Comparison of ENCODE assay signal across 8 mouse cellular contexts in the genomic region with DNA sequence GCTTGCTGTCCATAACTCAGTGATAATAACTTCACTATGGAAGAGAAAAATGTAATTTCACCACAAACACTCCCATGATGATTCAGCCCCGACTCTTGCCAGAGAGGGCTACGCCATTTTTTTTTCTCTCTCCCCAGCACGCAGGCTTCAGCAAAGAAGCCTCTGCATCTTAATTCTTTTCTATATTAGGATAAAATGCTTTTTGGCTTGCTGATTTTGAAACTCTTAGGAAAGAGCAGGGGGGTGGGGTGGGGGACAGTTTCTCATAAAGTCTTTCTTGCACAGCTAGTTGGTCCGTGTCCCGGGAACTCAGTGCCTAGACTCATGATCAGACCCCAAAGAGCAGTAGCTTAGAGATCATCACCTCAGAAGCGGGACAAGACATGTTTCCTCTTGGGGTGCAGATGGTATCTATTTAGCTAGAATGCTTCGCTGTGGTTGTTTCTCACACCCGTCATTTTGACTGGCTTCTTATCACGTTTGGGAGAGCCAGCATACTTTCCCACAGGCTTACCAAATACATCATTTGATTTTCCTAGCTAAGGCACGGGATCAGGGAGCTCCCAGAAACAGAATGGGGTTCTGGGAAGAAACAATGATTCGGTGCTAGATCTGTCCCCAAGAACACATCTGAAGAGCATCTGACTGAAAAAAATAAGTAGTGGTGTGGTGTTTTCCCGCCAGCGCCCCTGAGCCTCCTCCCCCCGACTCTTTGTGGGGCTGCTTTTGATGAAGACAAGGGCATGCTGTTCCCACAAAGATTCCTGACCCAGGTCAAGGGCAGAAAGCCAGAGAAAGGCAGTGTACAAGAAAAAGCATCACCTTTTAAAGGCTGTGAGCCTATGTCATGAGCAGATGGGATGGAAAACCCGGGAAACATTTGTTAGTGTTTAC.
DNase-seq lines count a peak whose midpoint lies in the region; ATAC-seq lines count a peak whose summit lies in the region.

No protein-coding gene starts in this region.

- H3K9me3 ChIP-seq in heart, embryonic 12.5 days (replicated peaks) = no peaks in the 10 kb centered on the region

- H3K4me1 ChIP-seq in heart, embryonic 12.5 days (replicated peaks) = peaks cover 4% of the 10 kb centered on the region

- no peak overlapping the region for H3K4me3 ChIP-seq in heart, embryonic 12.5 days

- no peaks in the 10 kb centered on the region for H3K27me3 ChIP-seq in heart, embryonic 12.5 days (replicated peaks)

- peak; percentile 47 for ATAC-seq in frontal cortex, adult (ENCODE audit: low TSS enrichment)
- no peak for ATAC-seq in heart, embryonic 12.5 days (ENCODE audit: insufficient number of reproducible peaks, low FRiP score)

- H3K36me3 ChIP-seq in heart, embryonic 12.5 days = no peaks in the 10 kb centered on the region

- no peak overlapping the region for H3K9ac ChIP-seq in heart, embryonic 12.5 days

- 44% methylated on average over 15 of the region's 15 CpGs for WGBS in heart, embryonic 12.5 days

- no peak overlapping the region for H3K27ac ChIP-seq in heart, embryonic 12.5 days (ENCODE audit: poor library complexity, severe bottlenecking)

- no peak for DNase-seq in frontal cortex, postnatal 25 days (ENCODE audit: low spot score in 2 of 2)
- peak; percentile 81 for DNase-seq in 3T3-L1 (ENCODE audit: low read depth, low spot score)
- DNase-seq in lung, postnatal 10 days = peak; percentile 37
- peak; percentile 40 for DNase-seq in testis, postnatal 14 days (ENCODE audit: low spot score)
- no peak for DNase-seq in MN1 (ENCODE audit: low spot score)
- DNase-seq in adrenal gland, postnatal 36 days = no peak

- H3K4me2 ChIP-seq in heart, embryonic 12.5 days = peak overlapping the region; percentile 40

Comparison
In these comparisons a context has a peak if more than half of its experiments do, and no peak if none do; other contexts are left out.
1. DNase-seq: peak in 3T3-L1 (single experiment), lung, postnatal 10 days (single experiment) and testis, postnatal 14 days (single experiment); none in frontal cortex, postnatal 25 days (0 of 2), MN1 (single experiment) and adrenal gland, postnatal 36 days (0 of 2).